Mouse (Mus musculus) stomach, postnatal 0 days (tissue): ENCODE results near the gene Oxct1.

Source experiments
- CTCF ChIP-seq: IDR thresholded peaks from 2 replicates; pipeline ENCODE4 v1.5.1; 2016; ENCODE audit warnings: antibody characterized with exemption, low read depth, mild to moderate bottlenecking, moderate library complexity
- EP300 ChIP-seq: optimal IDR thresholded peaks from 2 replicates; pipeline ENCODE3; 2016; ENCODE audit warnings: antibody characterized with exemption

DNA sequence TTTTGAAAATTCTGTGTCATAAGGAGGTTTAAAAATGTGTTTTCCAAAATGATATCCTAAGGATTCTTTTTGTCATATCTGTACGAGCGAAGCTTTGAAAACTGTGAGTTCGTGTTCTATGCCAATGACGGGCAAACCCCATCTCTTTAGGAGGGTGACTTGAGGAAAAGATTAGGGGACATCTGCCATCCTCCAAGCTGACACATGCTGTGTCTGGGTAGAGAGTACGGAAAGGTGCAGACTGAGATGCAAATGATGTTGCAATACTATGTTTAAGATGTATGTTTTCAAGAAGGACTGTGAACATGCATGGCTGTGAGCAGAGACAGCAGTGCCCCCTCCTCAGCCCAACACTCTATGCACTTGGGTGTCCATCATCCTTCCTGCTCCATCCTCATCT lies 38.5 kb downstream of the Oxct1 start:
- no peak for TF ChIP-seq CTCF
- TF ChIP-seq EP300: no peak
